Mouse (Mus musculus): ENCODE results near the gene Tfpi. TPM values are rescaled to one million over a fixed set of nuclear protein-coding genes. Genes with fewer than 3 reads are reported as not detected.

Gene Tfpi
- polyA plus RNA-seq, 1 experiment from 2014 or later = 21.4 TPM

GRCm38 (mm10) chr2:84504285-84504684 lies 27.7 kb upstream of the Tfpi start:
- no peaks in the 10 kb centered on the region for H3K9me3 ChIP-seq
- H3K36me3 ChIP-seq = no peaks in the 10 kb centered on the region
- H3K4me1 ChIP-seq = no peaks in the 10 kb centered on the region
- H3K27me3 ChIP-seq = no peaks in the 10 kb centered on the region
- no peak overlapping the region for H3K4me3 ChIP-seq
- H3K27ac ChIP-seq (replicated peaks) = no peak overlapping the region
- ATAC-seq (ENCODE audit: low FRiP score, low read depth) = no peak
- H3K4me2 ChIP-seq (replicated peaks) = no peak overlapping the region
- WGBS = 78% methylated on average over 4 of the region's 4 CpGs
- no peak overlapping the region for H3K9ac ChIP-seq (replicated peaks)

GRCm38 (mm10) chr2:84498921-84499320 lies 22.3 kb upstream of the Tfpi start:
- Histone ChIP-seq H3K27ac (replicated peaks) (no peak overlapping the region), H3K9ac (replicated peaks) (no peak overlapping the region), H3K36me3 (no peaks in the 10 kb centered on the region), H3K4me3 (no peak overlapping the region), H3K27me3 (no peaks in the 10 kb centered on the region), H3K4me1 (no peaks in the 10 kb centered on the region), H3K4me2 (replicated peaks) (no peak overlapping the region), H3K9me3 (no peaks in the 10 kb centered on the region)
- ATAC-seq (ENCODE audit: low FRiP score, low read depth) = no peak
- WGBS = 75% methylated on average over 3 of the region's 3 CpGs

GRCm38 (mm10) chr2:84495108-84495507 lies 18.5 kb upstream of the Tfpi start:
- Histone ChIP-seq H3K27ac (replicated peaks) (no peak overlapping the region), H3K27me3 (no peaks in the 10 kb centered on the region), H3K4me1 (no peaks in the 10 kb centered on the region), H3K9ac (replicated peaks) (no peak overlapping the region), H3K4me2 (replicated peaks) (no peak overlapping the region), H3K9me3 (no peaks in the 10 kb centered on the region), H3K36me3 (no peaks in the 10 kb centered on the region), H3K4me3 (no peak overlapping the region)
- ATAC-seq (ENCODE audit: low FRiP score, low read depth) = no peak
- 85% methylated on average over 3 of the region's 3 CpGs for WGBS

- no peak overlapping the region for H3K9ac ChIP-seq (replicated peaks)
- no peaks in the 10 kb centered on the region for H3K9me3 ChIP-seq
- no peak overlapping the region for H3K4me2 ChIP-seq (replicated peaks)
- H3K36me3 ChIP-seq = no peaks in the 10 kb centered on the region
- no peak overlapping the region for H3K27ac ChIP-seq (replicated peaks)
- H3K4me1 ChIP-seq = no peaks in the 10 kb centered on the region
- H3K4me3 ChIP-seq = no peak overlapping the region
- no peaks in the 10 kb centered on the region for H3K27me3 ChIP-seq
- WGBS = 96% methylated on average over 2 of the region's 2 CpGs
- no peak for ATAC-seq (ENCODE audit: low FRiP score, low read depth)
Observed at GRCm38 (mm10) chr2:84493626-84494025, 17.1 kb upstream of the Tfpi start.

- Histone ChIP-seq H3K9me3 (no peaks in the 10 kb centered on the region), H3K4me1 (no peaks in the 10 kb centered on the region), H3K36me3 (no peaks in the 10 kb centered on the region), H3K4me2 (replicated peaks) (no peak overlapping the region), H3K27me3 (no peaks in the 10 kb centered on the region), H3K9ac (replicated peaks) (no peak overlapping the region), H3K27ac (replicated peaks) (no peak overlapping the region), H3K4me3 (no peak overlapping the region)
- no peak for ATAC-seq (ENCODE audit: low FRiP score, low read depth)
- 87% methylated on average over 1 of the region's 1 CpGs for whole genome bisulfite sequencing
Observed at GRCm38 (mm10) chr2:84491715-84492114, 15.1 kb upstream of the Tfpi start.

- Histone ChIP-seq H3K36me3 (no peaks in the 10 kb centered on the region), H3K4me3 (no peak overlapping the region), H3K4me2 (replicated peaks) (no peak overlapping the region), H3K9ac (replicated peaks) (no peak overlapping the region), H3K4me1 (no peaks in the 10 kb centered on the region), H3K9me3 (no peaks in the 10 kb centered on the region), H3K27me3 (no peaks in the 10 kb centered on the region), H3K27ac (replicated peaks) (no peak overlapping the region)
- 71% methylated on average over 9 of the region's 9 CpGs for WGBS
- no peak for ATAC-seq (ENCODE audit: low FRiP score, low read depth)
Observed at GRCm38 (mm10) chr2:84487705-84488291, 11.2 kb upstream of the Tfpi start.

- no peaks in the 10 kb centered on the region for H3K4me1 ChIP-seq
- 66% methylated on average over 7 of the region's 7 CpGs for WGBS
- no peak overlapping the region for H3K27ac ChIP-seq (replicated peaks)
- H3K36me3 ChIP-seq = no peaks in the 10 kb centered on the region
- H3K9ac ChIP-seq (replicated peaks) = no peak overlapping the region
- H3K4me3 ChIP-seq = no peak overlapping the region
- no peaks in the 10 kb centered on the region for H3K9me3 ChIP-seq
- H3K4me2 ChIP-seq (replicated peaks) = no peak overlapping the region
- H3K27me3 ChIP-seq = no peaks in the 10 kb centered on the region
- no peak for ATAC-seq (ENCODE audit: low FRiP score, low read depth)
Observed at GRCm38 (mm10) chr2:84481863-84482262, 5.3 kb upstream of the Tfpi start.

- H3K27ac ChIP-seq (replicated peaks) = no peak overlapping the region
- no peaks in the 10 kb centered on the region for H3K36me3 ChIP-seq
- ATAC-seq (ENCODE audit: low FRiP score, low read depth) = no peak
- no peaks in the 10 kb centered on the region for H3K9me3 ChIP-seq
- no peaks in the 10 kb centered on the region for H3K27me3 ChIP-seq
- H3K9ac ChIP-seq (replicated peaks) = no peak overlapping the region
- no peak overlapping the region for H3K4me3 ChIP-seq
- no peaks in the 10 kb centered on the region for H3K4me1 ChIP-seq
- 37% methylated on average over 3 of the region's 3 CpGs for WGBS
- no peak overlapping the region for H3K4me2 ChIP-seq (replicated peaks)
Observed at GRCm38 (mm10) chr2:84479036-84479435, 2.5 kb upstream of the Tfpi start.

GRCm38 (mm10) chr2:84477759-84478158 lies 1.2 kb upstream of the Tfpi start:
- ATAC-seq (ENCODE audit: low FRiP score, low read depth) = no peak
- no peaks in the 10 kb centered on the region for H3K9me3 ChIP-seq

GRCm38 (mm10) chr2:84476131-84476530 lies 444 bp downstream of the Tfpi start:
- Histone ChIP-seq H3K4me1 (no peaks in the 10 kb centered on the region), H3K36me3 (no peaks in the 10 kb centered on the region), H3K27ac (replicated peaks) (no peak overlapping the region), H3K9ac (replicated peaks) (no peak overlapping the region), H3K4me2 (replicated peaks) (no peak overlapping the region), H3K27me3 (no peaks in the 10 kb centered on the region), H3K4me3 (no peak overlapping the region), H3K9me3 (no peaks in the 10 kb centered on the region)
- ATAC-seq (ENCODE audit: low FRiP score, low read depth) = no peak
- WGBS = 81% methylated on average over 2 of the region's 3 CpGs

More at GRCm38 (mm10) chr2:84477759-84478158, 1.2 kb upstream of the Tfpi start:
- H3K4me2 ChIP-seq (replicated peaks) = no peak overlapping the region
- no peak overlapping the region for H3K9ac ChIP-seq (replicated peaks)
- no peaks in the 10 kb centered on the region for H3K4me1 ChIP-seq
- no peak overlapping the region for H3K4me3 ChIP-seq
- H3K36me3 ChIP-seq = no peaks in the 10 kb centered on the region
- H3K27me3 ChIP-seq = no peaks in the 10 kb centered on the region
- H3K27ac ChIP-seq (replicated peaks) = no peak overlapping the region
- WGBS = 94% methylated on average over 6 of the region's 6 CpGs

GRCm38 (mm10) chr2:84475601-84476000 lies 974 bp downstream of the Tfpi start:
- H3K4me2 ChIP-seq (replicated peaks) = no peak overlapping the region
- H3K9ac ChIP-seq (replicated peaks) = no peak overlapping the region
- no peaks in the 10 kb centered on the region for H3K36me3 ChIP-seq
- 38% methylated on average over 1 of the region's 1 CpGs for WGBS
- no peak overlapping the region for H3K27ac ChIP-seq (replicated peaks)
- no peak overlapping the region for H3K4me3 ChIP-seq
- no peaks in the 10 kb centered on the region for H3K9me3 ChIP-seq
- no peaks in the 10 kb centered on the region for H3K27me3 ChIP-seq
- no peak for ATAC-seq (ENCODE audit: low FRiP score, low read depth)
- no peaks in the 10 kb centered on the region for H3K4me1 ChIP-seq

GRCm38 (mm10) chr2:84474651-84475050 lies 1.9 kb downstream of the Tfpi start:
- Histone ChIP-seq H3K4me1 (no peaks in the 10 kb centered on the region), H3K27ac (replicated peaks) (no peak overlapping the region), H3K9ac (replicated peaks) (no peak overlapping the region), H3K4me3 (no peak overlapping the region), H3K27me3 (no peaks in the 10 kb centered on the region), H3K36me3 (no peaks in the 10 kb centered on the region), H3K9me3 (no peaks in the 10 kb centered on the region), H3K4me2 (replicated peaks) (no peak overlapping the region)
- ATAC-seq (ENCODE audit: low FRiP score, low read depth) = no peak
- 11% methylated on average over 6 of the region's 6 CpGs for WGBS

GRCm38 (mm10) chr2:84473941-84474530 lies 2.5 kb downstream of the Tfpi start:
- no peak overlapping the region for H3K9ac ChIP-seq (replicated peaks)
- H3K4me3 ChIP-seq = no peak overlapping the region
- no peaks in the 10 kb centered on the region for H3K4me1 ChIP-seq
- H3K27ac ChIP-seq (replicated peaks) = no peak overlapping the region
- H3K36me3 ChIP-seq = no peaks in the 10 kb centered on the region
- H3K9me3 ChIP-seq = 0 out of 2 replicates have a peak, but pooled peaks cover 1% of the 10 kb centered on the region
- H3K27me3 ChIP-seq = no peaks in the 10 kb centered on the region
- 75% methylated on average over 14 of the region's 14 CpGs for WGBS
- no peak for ATAC-seq (ENCODE audit: low FRiP score, low read depth)
- no peak overlapping the region for H3K4me2 ChIP-seq (replicated peaks)

Measured in midbrain, embryonic 12.5 days (tissue).